Mouse (Mus musculus) kidney, adult 9 months (tissue): Measurements from ENCODE around the gene Shroom1.

Source experiments
- DNase-seq: peaks from one replicate; pipeline ENCODE4 v3.0.0; 2022

Gene Shroom1

DNA sequence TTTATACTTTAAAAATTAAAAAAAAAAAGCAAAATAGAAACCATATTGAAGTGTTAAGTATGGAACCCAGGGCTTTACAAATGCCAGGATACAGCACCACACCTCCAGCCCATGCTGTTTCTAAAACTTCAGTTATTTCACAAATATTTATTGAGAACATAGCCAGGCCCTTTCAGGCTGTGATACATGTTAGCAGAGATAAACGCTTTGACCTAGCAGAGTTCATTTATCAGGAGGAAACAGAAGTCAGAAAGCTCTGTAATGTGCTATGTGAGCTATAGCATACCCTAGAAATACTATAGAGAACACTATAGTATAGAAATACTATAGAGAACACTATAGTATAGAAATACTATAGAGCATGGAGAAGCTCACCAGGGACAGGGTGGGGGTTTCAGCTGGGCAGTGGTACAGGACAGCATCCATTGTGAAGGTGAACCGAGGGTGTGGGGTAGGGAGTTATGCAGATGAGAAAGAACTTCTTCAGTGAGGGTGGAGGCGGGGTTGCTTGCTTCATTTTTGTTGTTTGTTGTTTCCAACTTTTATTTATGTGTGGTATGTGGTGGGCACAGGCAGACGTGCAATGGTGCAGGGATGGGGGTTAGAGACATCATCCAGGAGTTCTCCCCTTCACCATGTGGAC, 24.2 kb downstream of the Shroom1 start:
- DNase-seq: no peak

GRCm38 (mm10) chr11:53483159-53483891, 26.3 kb downstream of the Shroom1 start:
- peak; percentile 43 for DNase-seq

- DNase-seq: no peak
These were observed 28.7 kb downstream of the Shroom1 start for GRCm38 (mm10) chr11:53485719-53486118.

DNA sequence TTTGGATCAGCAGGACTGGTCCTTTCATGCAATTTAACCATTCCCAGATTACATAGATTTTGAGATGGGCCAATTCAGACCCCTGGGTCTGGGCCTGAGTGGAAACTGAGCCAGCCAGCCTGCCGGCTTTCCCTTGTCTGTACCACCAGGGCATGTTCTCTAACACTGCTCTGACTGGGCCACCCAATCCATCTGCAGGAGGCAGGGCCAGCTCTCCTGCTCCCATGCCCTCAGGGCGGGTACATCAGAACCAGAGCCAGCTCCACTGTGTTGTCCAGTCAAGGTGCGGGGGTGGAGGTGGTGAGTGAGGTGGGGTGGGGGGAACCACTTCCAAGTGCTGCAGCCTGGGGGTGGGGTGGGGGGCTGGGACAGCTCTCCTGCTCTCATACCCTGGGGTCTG, 29.3 kb downstream of the Shroom1 start:
- no peak for DNase-seq

- peak; percentile 47 for DNase-seq
These were observed 30.0 kb downstream of the Shroom1 start for GRCm38 (mm10) chr11:53486822-53487594.

- DNase-seq: no peak
These were observed 32.0 kb downstream of the Shroom1 start for GRCm38 (mm10) chr11:53489007-53489406.

- no peak for DNase-seq
These were observed 32.4 kb downstream of the Shroom1 start for GRCm38 (mm10) chr11:53489421-53489820.

DNA sequence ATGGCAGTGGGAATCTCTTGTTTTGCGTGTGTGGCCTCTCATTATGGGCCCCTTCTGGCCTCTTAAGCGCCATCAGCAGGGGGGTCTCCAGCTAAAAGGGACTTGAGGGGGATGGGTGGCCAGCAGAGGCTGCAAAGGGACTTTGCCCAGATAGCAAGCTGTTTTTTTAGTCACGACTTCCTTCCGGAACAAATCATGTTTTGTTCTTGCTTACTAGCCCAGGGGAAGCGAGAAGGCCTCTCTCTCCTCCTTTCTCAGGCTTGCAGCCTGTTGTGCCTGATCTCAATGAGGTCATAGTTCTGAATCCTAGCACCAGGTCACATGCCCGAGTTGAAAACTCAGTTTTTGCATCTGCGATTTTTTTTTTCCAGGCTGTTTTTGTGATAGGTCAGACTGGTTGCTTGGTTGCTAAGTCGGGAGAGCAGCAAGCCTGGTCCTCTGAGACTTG, 35.0 kb downstream of the Shroom1 start:
- DNase-seq: no peak

DNA sequence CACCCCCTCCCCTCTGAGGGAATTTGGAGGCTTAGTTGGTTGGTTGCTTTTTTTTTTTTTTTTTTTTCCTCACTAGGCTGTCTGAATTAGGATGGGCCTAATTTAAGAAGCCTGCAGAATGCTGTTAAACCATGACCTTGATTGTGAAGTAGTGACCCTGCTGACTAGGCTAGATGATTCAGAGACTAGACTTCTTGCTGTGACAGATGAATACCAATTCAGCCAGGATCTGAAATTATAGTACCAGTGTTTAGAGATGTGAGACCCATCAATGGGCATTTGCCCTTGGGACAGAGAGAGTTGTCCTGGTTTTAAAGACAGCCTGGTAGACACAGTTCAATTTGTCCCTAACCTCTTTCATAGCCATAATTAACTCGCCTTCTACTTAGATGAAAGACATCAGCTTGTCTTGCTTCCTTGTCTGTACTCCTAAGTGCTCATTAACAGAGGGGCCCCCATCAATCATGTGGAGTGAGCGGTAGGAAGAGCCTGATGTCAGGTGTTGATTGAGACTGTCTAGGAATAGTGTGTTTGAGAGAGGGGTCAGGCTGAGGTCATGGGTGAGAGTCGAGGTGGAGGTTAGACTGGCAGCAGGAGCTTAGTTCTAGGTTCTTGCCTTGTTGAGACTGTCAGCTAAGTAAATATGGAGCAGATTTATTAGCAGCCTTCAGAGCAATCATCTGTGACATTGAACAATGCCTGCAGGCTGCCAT, 36.4 kb downstream of the Shroom1 start:
- no peak for DNase-seq

DNA sequence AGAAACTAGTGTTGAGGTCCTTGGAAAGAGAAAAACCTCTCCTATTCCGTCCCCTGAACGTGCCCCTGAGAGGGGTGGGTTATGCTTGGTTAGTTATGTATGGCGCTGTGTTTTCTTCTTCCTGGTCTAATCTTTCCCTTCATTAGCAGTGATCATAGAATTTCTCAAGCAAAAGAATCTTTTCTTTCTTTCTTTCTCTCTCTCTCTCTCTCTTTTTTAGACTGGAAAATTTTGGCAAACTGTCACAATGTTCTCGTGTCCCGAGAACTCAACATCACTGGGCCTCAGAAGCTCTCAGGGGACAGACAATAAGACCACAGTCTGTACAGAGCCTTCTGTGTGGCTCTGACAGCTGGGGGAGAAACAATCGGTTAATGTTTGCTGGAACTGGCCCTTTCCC, 38.4 kb downstream of the Shroom1 start:
- no peak for DNase-seq

GRCm38 (mm10) chr11:53496946-53497345, 39.9 kb downstream of the Shroom1 start:
- DNase-seq: no peak

DNA sequence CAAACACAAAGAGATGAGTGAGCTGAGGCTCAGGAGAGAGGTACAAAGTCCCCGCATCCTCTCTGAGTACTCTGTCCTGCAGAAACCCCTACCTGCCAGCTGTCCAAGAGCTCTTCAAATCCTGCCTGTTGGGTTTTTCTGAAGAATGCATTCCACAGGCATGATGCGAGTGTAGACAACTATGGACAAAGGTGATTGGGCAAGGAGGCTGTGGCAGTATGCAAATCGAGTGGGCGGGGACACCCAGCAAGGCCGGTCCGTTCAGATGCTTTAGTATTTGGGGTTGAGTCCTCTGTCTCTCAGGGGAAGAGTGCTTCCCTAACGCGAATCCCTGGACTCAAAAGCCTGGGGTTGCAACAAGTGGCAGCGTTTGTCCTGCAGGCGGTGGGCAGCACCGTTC, 43.6 kb downstream of the Shroom1 start:
- DNase-seq: no peak

DNA sequence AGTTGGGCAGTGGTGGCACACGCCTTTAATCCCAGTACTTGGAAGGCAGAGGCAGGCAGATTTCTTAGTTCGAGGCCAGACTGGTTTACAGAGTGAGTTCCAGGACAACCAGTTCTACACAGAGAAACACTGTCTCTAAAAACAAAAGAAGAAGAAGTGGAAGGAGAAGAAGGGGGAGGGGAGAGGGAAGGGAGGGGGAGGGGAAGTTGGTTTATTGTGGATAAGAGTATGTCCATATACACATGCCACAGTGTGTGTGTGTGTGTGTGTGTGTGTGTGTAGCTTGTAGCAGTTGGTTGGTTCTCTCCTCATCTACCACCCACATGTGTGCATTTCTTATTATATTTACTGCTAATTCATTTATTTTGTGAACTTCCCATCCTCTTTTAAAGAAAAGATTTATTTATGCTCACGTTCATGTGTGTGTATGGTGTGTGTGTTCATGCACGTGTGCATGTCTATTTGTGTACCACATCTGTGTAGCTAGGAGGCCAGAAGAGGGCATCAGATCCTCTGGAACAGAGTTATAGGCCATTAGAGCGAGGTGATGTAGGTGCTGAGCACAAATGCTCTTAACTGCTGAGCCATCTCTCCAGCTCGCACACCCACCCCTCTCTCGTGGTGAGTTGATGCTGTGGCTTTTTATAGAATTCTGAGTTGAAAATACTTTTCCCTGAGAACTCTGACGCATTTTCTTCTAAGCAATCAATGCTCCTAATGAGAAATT, 45.2 kb downstream of the Shroom1 start:
- no peak for DNase-seq

DNA sequence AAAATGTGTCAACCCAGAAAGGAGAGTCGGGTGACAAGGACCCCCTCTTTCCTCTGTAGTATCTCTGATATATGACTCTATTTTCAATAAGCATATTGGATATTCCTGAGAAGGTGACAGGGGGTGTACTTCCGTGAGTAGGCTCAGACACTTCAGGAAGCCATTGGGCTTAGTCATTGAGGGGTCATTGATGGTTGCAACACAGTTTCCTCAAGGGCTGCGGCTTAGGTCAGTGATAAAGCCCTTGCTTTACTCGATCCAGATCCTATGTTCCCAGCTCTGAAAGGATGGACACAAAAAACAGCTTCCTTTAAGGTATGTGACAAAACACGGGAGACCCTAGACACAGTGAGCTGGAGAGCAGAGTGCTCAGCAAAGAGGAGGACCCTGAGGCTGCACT, 46.7 kb downstream of the Shroom1 start:
- no peak for DNase-seq

- no peak for DNase-seq
These were observed 47.4 kb downstream of the Shroom1 start for GRCm38 (mm10) chr11:53504376-53504775.

GRCm38 (mm10) chr11:53505026-53505663, 48.1 kb downstream of the Shroom1 start:
- no peak for DNase-seq

- no peak for DNase-seq
These were observed 50.2 kb downstream of the Shroom1 start for GRCm38 (mm10) chr11:53507098-53507805.

- peak; percentile 37 for DNase-seq
These were observed 51.1 kb downstream of the Shroom1 start for GRCm38 (mm10) chr11:53508152-53508551.

DNA sequence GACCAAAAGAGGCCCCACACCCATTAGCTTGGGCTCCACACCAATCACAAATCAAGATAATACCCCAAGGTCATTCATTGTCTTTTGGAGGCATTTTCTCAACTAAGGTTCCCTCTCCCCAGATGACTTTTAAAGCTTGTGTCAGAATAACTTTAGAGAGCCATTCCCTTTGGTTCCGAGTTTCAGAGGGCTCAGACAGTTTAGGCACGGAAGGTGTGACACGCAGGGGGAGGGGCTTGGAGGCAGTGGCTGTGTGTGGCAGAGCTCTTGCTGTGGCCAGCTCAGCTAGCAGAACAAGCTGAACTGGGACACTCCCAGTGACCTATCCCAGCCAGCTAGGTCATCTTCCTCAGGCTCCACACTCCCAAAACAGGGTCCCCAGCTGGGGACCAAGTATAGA, 51.6 kb downstream of the Shroom1 start:
- DNase-seq: no peak

DNA sequence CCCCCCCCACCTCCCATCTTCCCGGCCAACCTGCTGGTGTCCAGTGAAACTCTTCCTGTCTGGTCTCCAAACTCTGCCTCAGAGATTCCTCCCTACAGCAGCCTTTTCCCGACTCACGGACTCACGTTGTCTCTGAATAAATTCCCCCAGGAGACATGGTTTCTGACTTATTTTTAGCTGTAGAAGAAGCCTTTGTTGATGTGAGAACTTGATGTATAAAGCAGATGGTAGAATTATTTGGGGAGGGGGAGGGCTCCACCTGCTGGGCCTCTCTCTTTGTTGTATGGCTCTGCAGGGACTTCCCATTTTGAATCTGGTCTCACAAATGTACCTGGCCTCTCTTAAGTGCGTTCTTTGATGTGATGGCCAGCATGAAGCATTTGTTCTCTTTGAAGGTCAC, 53.3 kb downstream of the Shroom1 start:
- no peak for DNase-seq
